Mouse (Mus musculus) forelimb bud, embryonic 11.5 days (tissue): ENCODE measurements at regions not wholly inside any gene's neighbourhood (a gene's known extent, or its start where the extent isn't known, plus 50 kb on each side); places are given as distances from the start of the nearest gene placed in this dataset.
"Not testable (repeated sequence)": the region's sequence is repeated elsewhere in the genome, so short reads cannot be mapped to it uniquely, and the experiment has no call there.

Experiments
- DNase-seq: peaks from one replicate; pipeline ENCODE4 v3.0.0-alpha.2; 2012; ENCODE audit warnings: low read depth, low spot score

DNA sequence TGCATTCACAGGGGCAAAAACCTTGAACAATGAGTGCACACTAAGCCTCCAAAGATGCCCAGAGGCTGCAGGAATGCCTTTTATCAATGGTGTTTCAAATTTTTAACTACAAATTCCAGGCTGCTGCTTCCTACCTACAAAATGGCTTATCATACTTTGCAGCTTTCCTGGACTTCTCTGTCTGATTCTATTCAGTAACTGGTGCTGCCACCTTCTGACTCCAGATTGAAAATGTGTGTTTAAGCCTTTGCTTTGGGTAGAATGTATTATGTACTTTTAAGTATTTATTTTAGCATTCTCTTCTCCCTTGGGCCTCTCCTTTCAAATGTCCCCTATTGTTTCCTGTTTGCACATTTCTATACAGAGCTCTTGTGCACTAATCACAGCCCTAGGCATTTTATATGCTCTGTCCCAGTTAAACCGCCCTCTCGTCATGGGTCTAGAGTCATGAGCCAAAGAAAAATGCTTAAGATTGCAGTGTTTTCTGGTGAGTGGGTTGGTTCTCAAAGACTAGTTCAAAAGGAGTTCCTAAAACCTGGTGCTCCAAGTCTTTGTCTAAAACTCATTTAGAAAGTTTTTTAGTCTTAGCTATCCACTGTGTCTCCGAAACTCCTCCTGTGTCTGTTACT is 472.3 kb upstream of the Dpp10 start:
- no peak for DNase-seq

DNA sequence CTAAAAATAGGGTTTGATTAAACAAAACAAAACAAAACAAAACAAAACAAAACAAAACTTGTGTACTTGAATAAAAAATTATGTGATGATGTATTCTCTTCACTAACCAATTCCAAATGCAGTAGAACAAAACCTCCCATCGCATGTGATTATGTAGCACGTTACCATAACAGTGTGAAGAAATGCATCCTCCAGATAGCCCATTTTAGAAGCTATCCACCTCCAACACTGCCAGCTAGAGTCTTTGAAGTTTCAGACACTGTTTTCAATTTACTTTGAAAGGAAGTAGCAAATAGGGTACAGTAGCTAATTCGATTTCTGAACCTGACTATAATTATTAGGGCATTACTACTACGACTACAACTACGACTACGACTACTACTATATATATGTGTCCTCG is 465.1 kb upstream of the Dpp10 start:
- DNase-seq: no peak

- peak; percentile 7 for DNase-seq
These were observed 443.1 kb upstream of the Dpp10 start for GRCm38 (mm10) chr1:124488456-124488855.

DNA sequence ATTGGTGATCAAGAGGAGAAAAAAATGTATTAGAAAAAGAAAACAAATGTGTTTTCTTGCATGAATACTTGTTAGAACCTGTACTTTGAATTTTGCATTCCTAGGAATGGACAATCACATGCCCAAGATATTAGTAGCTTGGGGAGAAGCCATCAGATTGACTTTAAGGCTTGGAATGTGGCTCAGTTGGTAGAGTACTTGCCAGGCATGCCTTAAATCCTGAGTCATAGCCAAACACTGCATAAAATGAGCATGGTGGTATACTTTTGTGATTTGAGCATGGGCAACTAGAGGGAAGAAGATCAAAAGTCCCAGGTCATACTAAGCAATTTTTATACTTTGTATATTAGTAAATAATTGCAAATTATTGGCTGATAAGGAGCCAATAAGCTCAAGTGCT is 442.6 kb upstream of the Dpp10 start:
- no peak for DNase-seq

GRCm38 (mm10) chr1:124450128-124450527 is 404.8 kb upstream of the Dpp10 start:
- DNase-seq: peak; percentile 5

- no peak for DNase-seq
These were observed 394.2 kb upstream of the Dpp10 start for GRCm38 (mm10) chr1:124439526-124439925.

GRCm38 (mm10) chr1:124435850-124436249 is 390.5 kb upstream of the Dpp10 start:
- DNase-seq: peak; percentile 44

GRCm38 (mm10) chr1:124429583-124429982 is 384.2 kb upstream of the Dpp10 start:
- no peak for DNase-seq

DNA sequence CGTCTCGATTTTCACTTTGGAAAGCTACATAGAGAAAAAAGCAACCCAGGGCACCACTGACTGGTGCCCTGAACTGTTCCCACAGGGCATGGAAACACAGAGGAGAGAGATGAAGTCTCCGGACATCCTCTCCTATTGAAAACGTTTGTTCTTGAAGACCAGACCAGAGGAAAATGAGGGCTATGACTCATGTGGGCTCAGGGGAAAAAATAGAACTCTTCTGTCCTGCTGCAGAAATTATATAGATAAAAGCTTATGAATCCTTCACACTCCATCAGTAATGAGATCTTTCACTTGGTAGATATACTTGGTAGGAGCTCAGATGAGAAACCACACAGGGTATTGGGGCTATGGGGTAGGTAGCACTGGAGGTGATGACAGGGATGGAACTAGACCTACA is 371.4 kb upstream of the Dpp10 start:
- no peak for DNase-seq

GRCm38 (mm10) chr1:124410236-124410635 is 364.9 kb upstream of the Dpp10 start:
- DNase-seq: no peak

DNA sequence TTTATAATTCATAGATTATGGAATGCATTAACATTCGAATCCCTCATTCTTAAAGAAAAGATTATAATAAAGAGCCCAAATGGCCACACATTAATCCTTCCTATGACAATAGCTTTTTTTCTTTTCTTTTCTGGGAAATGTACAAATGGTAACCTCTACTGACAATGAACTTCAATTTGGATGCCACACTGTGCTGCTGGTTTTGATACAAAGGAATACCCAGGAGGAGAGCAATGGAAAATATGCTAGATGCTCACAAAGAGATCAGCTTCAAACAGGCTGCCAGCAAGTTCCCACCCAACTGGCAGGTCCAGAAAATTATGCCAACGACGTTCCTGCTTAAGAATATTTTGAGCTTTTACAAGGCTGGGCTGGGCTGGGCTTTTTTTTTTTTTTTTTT is 364.4 kb upstream of the Dpp10 start:
- no peak for DNase-seq

- no peak for DNase-seq
These were observed 324.2 kb upstream of the Dpp10 start for GRCm38 (mm10) chr1:124369604-124370003.

GRCm38 (mm10) chr1:124348491-124348890 is 303.1 kb upstream of the Dpp10 start:
- not testable (repeated sequence) for DNase-seq

GRCm38 (mm10) chr1:124339444-124339843 is 294.1 kb upstream of the Dpp10 start:
- no peak for DNase-seq

GRCm38 (mm10) chr1:124338648-124339047 is 293.3 kb upstream of the Dpp10 start:
- no peak for DNase-seq

DNA sequence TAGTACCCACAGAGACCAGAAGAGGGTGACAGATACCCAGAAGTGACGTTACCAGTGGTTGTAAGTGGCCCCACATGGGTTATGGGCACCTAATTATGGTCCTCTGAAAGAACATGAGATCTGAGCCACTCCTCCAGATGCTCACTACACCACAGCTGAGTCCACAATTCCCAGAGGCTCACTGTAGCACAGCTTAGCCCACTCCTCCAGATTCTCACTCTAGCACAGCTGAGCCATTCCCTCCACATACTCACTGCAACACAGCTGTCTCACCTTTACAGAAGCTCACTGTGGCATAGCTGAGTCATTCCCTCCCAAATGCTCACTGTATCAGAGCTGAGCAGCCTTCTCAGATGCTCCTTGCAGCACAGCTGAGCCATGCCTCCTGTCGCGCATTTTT is 286.9 kb upstream of the Dpp10 start:
- DNase-seq: no peak
